Mouse (Mus musculus) MEL (cell line): ENCODE results near the gene Zfp366. TPM values are rescaled to one million over a fixed set of nuclear protein-coding genes. Genes with fewer than 3 reads are reported as not detected.

Source experiments
- DNase-seq: peaks from one replicate; pipeline ENCODE4 v3.0.0; 2011; ENCODE audit warnings: low read depth, low spot score
- H3K27ac ChIP-seq: 2 replicates; pipeline ENCODE4 v1.5.1; 2012; ENCODE audit warnings: low read depth, mild to moderate bottlenecking, control low read depth, low read length, moderate library complexity; ENCODE audit not compliant: control insufficient read depth
- H3K27me3 ChIP-seq, 2 experiments: fragments of 150-350 bp in 1 of 2; sonication (generic) in 1 of 2; 2 replicates each; pipeline ENCODE4 v1.6.1; 2012; ENCODE audit warnings: low read length in 2 of 2, mild to moderate bottlenecking in 2 of 2, improper control_type of control experiment in 1 of 2, moderate library complexity in 1 of 2; ENCODE audit not compliant: insufficient read depth in 2 of 2, control insufficient read depth in 1 of 2
- H3K36me3 ChIP-seq, 2 experiments: 2 replicates each; pipeline ENCODE4 v1.6.1; 2012 to 2014; ENCODE audit warnings: low read length in 2 of 2, improper control_type of control experiment in 1 of 2, inconsistent platforms in 1 of 2, mild to moderate bottlenecking in 1 of 2; ENCODE audit not compliant: insufficient read depth in 2 of 2, control insufficient read depth in 1 of 2
- H3K4me1 ChIP-seq, 2 experiments: fragments of 150-350 bp in 1 of 2; sonication (generic) in 1 of 2; 2 replicates each; pipeline ENCODE4 v1.6.1; 2012; ENCODE audit warnings: low read length in 2 of 2, improper control_type of control experiment in 1 of 2, mild to moderate bottlenecking in 1 of 2; ENCODE audit not compliant: insufficient read depth in 2 of 2, control insufficient read depth in 1 of 2
- H3K4me3 ChIP-seq, 2 experiments: fragments of 150-350 bp in 1 of 2; sonication (generic) in 1 of 2; 2 replicates each; pipeline ENCODE4 v1.5.1; 2012; ENCODE audit warnings: low read depth in 2 of 2, low read length in 2 of 2, mild to moderate bottlenecking in 2 of 2, moderate library complexity in 2 of 2, control low read depth in 1 of 2, improper control_type of control experiment in 1 of 2; ENCODE audit not compliant: control insufficient read depth in 1 of 2, insufficient read depth in 1 of 2
- H3K79me2 ChIP-seq: 2 replicates; pipeline ENCODE4 v1.6.1; 2012; ENCODE audit warnings: mild to moderate bottlenecking, low read length, moderate library complexity; ENCODE audit not compliant: control insufficient read depth, poor library complexity, insufficient read depth
- H3K9ac ChIP-seq: 2 replicates; pipeline ENCODE4 v1.6.1; 2012; ENCODE audit warnings: low read depth, mild to moderate bottlenecking, control low read depth, low read length, moderate library complexity; ENCODE audit not compliant: control insufficient read depth, poor library complexity, severe bottlenecking
- H3K9me3 ChIP-seq: fragments of 150-350 bp; sonication (generic); replicated peaks from 2 replicates; pipeline ENCODE4 v1.6.1; 2012; ENCODE audit warnings: mild to moderate bottlenecking, low read length, improper control_type of control experiment, moderate library complexity; ENCODE audit not compliant: insufficient read depth
- BHLHE40 ChIP-seq: IDR thresholded peaks from 2 replicates; pipeline ENCODE4 v1.6.1; 2012; ENCODE audit warnings: low read depth, mild to moderate bottlenecking, inconsistent platforms, low read length, improper control_type of control experiment, borderline replicate concordance
- CHD1 ChIP-seq: IDR thresholded peaks from 2 replicates; pipeline ENCODE4 v1.6.1; 2012; ENCODE audit warnings: low read depth, mild to moderate bottlenecking, inconsistent platforms, low read length, improper control_type of control experiment
- CHD2 ChIP-seq: IDR thresholded peaks from 2 replicates; pipeline ENCODE4 v1.6.1; 2011; ENCODE audit warnings: low read length, improper control_type of control experiment
- CTCF ChIP-seq, 3 experiments: IDR thresholded peaks in 2 of 3; conservative IDR thresholded peaks in 1 of 3; 2 replicates each; pipeline ENCODE4 v1.5.1; 2011 to 2012; ENCODE audit warnings: low read length in 3 of 3, low read depth in 2 of 3, mild to moderate bottlenecking in 2 of 3, improper control_type of control experiment in 1 of 3, inconsistent platforms in 1 of 3, mixed read lengths in 1 of 3, moderate library complexity in 1 of 3; ENCODE audit not compliant: control insufficient read depth in 1 of 3, insufficient read depth in 1 of 3, poor library complexity in 1 of 3, severe bottlenecking in 1 of 3
- E2F4 ChIP-seq: IDR thresholded peaks from 2 replicates; pipeline ENCODE4 v1.6.1; 2011; ENCODE audit warnings: low read depth, low read length, improper control_type of control experiment, borderline replicate concordance
- EP300 ChIP-seq, 2 experiments: IDR thresholded peaks; 2 replicates each; pipeline ENCODE4 v1.6.1; 2011; ENCODE audit warnings: improper control_type of control experiment in 2 of 2, low read length in 2 of 2, low read depth in 1 of 2, mild to moderate bottlenecking in 1 of 2
- ETS1 ChIP-seq: IDR thresholded peaks from 2 replicates; pipeline ENCODE4 v1.6.1; 2012; ENCODE audit warnings: low read depth, mild to moderate bottlenecking, inconsistent platforms, low read length, improper control_type of control experiment, moderate library complexity
- GABPA ChIP-seq: IDR thresholded peaks from 2 replicates; pipeline ENCODE4 v1.6.1; 2012; ENCODE audit warnings: low read depth, mild to moderate bottlenecking, inconsistent platforms, low read length, improper control_type of control experiment, moderate library complexity
- JUND ChIP-seq: IDR thresholded peaks from 2 replicates; pipeline ENCODE4 v1.6.1; 2011; ENCODE audit warnings: low read depth, mild to moderate bottlenecking, improper control_type of control experiment, low read length
- MAFK ChIP-seq: IDR thresholded peaks from 2 replicates; pipeline ENCODE4 v1.6.1; 2011; ENCODE audit warnings: low read depth, mild to moderate bottlenecking, low read length, improper control_type of control experiment, borderline replicate concordance
- MEF2A ChIP-seq: IDR thresholded peaks from 2 replicates; pipeline ENCODE4 v1.6.1; 2014; ENCODE audit warnings: low read depth, mild to moderate bottlenecking, inconsistent platforms, low read length, improper control_type of control experiment; ENCODE audit not compliant: poor library complexity, insufficient replicate concordance, severe bottlenecking; ENCODE audit errors: extremely low read depth
- MYB ChIP-seq: IDR thresholded peaks from 2 replicates; pipeline ENCODE4 v1.6.1; 2011; ENCODE audit warnings: mild to moderate bottlenecking, low read depth, low read length, improper control_type of control experiment
- MYC ChIP-seq: IDR thresholded peaks from 2 replicates; pipeline ENCODE4 v1.6.1; 2011; ENCODE audit warnings: low read depth, mild to moderate bottlenecking, low read length, improper control_type of control experiment, moderate library complexity
- NRF1 ChIP-seq: IDR thresholded peaks from 2 replicates; pipeline ENCODE4 v1.6.1; 2014; ENCODE audit warnings: low read depth, mild to moderate bottlenecking, inconsistent platforms, low read length, improper control_type of control experiment, moderate library complexity; ENCODE audit not compliant: poor library complexity, insufficient read depth, severe bottlenecking
- POLR2A ChIP-seq, 2 experiments: IDR thresholded peaks; 2 replicates each; pipeline ENCODE4 v1.6.1; 2011 to 2012; ENCODE audit warnings: low read length in 2 of 2, mild to moderate bottlenecking in 2 of 2, control low read depth in 1 of 2, improper control_type of control experiment in 1 of 2, low read depth in 1 of 2, moderate library complexity in 1 of 2; ENCODE audit not compliant: control insufficient read depth in 1 of 2, insufficient read depth in 1 of 2, poor library complexity in 1 of 2
- POLR2AphosphoS2 ChIP-seq: IDR thresholded peaks from 2 replicates; pipeline ENCODE4 v1.6.1; 2011; ENCODE audit warnings: low read length, improper control_type of control experiment
- RAD21 ChIP-seq: IDR thresholded peaks from 2 replicates; pipeline ENCODE4 v1.6.1; 2011; ENCODE audit warnings: mild to moderate bottlenecking, low read depth, low read length, improper control_type of control experiment
- SIN3A ChIP-seq: IDR thresholded peaks from 2 replicates; pipeline ENCODE4 v1.6.1; 2012; ENCODE audit warnings: low read length, improper control_type of control experiment, inconsistent platforms
- SMC3 ChIP-seq: IDR thresholded peaks from 2 replicates; pipeline ENCODE4 v1.6.1; 2011; ENCODE audit warnings: low read depth, low read length, improper control_type of control experiment
- TAL1 ChIP-seq: IDR thresholded peaks from 2 replicates; pipeline ENCODE4 v1.6.1; 2012; ENCODE audit warnings: mild to moderate bottlenecking, inconsistent platforms, low read length, moderate library complexity, mixed read lengths
- USF2 ChIP-seq, 2 experiments: IDR thresholded peaks; 2 replicates each; pipeline ENCODE4 v1.6.1; 2011 to 2012; ENCODE audit warnings: improper control_type of control experiment in 2 of 2, low read length in 2 of 2, borderline replicate concordance in 1 of 2, inconsistent platforms in 1 of 2, low read depth in 1 of 2, mild to moderate bottlenecking in 1 of 2; ENCODE audit not compliant: insufficient read depth in 1 of 2
- ZC3H11A ChIP-seq: IDR thresholded peaks from 2 replicates; pipeline ENCODE4 v1.6.1; 2012; ENCODE audit warnings: low read depth, mild to moderate bottlenecking, inconsistent platforms, low read length, improper control_type of control experiment
- ZKSCAN1 ChIP-seq: IDR thresholded peaks from 2 replicates; pipeline ENCODE4 v1.6.1; 2012; ENCODE audit warnings: low read depth, mild to moderate bottlenecking, inconsistent platforms, low read length, improper control_type of control experiment, moderate library complexity
- ZMIZ1 ChIP-seq: IDR thresholded peaks from 2 replicates; pipeline ENCODE4 v1.6.1; 2012; ENCODE audit warnings: low read depth, mild to moderate bottlenecking, inconsistent platforms, low read length, improper control_type of control experiment, moderate library complexity
- ZNF384 ChIP-seq: IDR thresholded peaks from 2 replicates; pipeline ENCODE4 v1.6.1; 2012; ENCODE audit warnings: low read depth, mild to moderate bottlenecking, inconsistent platforms, low read length, improper control_type of control experiment
- polyA plus RNA-seq, 2 experiments: library from polyadenylated mRNA; stranded (reverse) in 1 of 2; unstranded in 1 of 2; fragments of >175 nt in 1 of 2; fragments of >200 nt in 1 of 2; gene quantifications; 2 replicates each; pipeline versions ENCODE4 v1.2.1 to v1.2.4; 2012; ENCODE audit warnings: low replicate concordance in 2 of 2, low read depth in 1 of 2; ENCODE audit not compliant: insufficient read length in 2 of 2, insufficient read depth in 1 of 2, missing spikeins in 1 of 2
- total RNA-seq: library from RNA; depleted of rRNA; stranded (reverse); fragments of 300-350 nt; gene quantifications from 2 replicates; pipeline ENCODE4 v1.2.3, GENCODE M21; 2012

Gene Zfp366
- total and polyA plus RNA-seq, 3 experiments = not detected

DNA sequence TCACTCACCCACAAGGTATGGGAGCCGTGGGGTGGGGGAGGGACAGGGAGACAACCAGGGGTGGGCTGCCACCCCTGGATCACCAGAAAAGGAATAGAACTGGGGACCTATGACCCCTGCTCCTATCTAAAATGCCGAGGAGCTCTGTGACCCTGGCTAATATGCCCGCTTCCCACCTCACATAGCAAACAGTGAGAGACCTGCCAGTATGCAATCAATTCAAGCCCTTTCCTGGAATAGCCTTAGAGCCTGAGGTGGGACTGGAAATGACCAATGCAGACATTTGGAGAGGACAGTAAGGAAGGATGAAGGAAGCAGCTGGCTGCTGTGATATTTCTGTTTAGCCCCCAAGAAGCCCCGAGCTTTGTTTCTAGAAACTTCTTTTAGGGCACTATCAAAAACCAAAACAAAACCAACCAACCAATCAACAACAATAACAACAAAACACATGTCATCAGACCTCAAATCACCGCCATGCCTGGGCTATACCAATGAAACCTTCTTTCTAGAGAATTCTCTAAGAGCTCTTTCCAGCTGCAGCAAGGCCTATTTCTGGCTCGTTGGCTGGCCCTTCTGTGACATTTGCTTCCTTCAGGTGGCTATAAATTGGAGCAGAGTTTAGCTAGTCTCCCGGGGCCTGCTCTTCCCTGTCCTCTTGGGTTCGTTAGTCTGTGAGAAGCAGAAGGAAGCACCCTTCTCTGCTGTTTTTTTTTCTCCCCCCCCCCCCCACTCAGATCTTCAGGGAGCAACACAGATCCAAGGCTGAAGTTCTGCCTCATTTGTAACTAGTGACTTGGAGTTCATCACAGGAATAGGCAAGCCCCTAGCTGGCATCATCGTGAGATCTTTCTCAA, 45.2 kb downstream of the Zfp366 start:
- no peak for DNase-seq
- TF ChIP-seq POLR2A (IDR thresholded peaks at IDR 0.05; ENCODE audit: control insufficient read depth in 1 of 2, insufficient read depth in 1 of 2, low read depth in 1 of 2, low read length in 2 of 2, poor library complexity in 1 of 2) (no peak), SMC3 (no peak), SIN3A (no peak), JUND (no peak), BHLHE40 (no peak), E2F4 (no peak), MAFK (no peak), ETS1 (no peak), EP300 (IDR thresholded peaks at IDR 0.05; ENCODE audit: low read depth in 1 of 2, low read length in 2 of 2) (no peak), MEF2A (no peak), TAL1 (no peak), CTCF (IDR thresholded peaks at IDR 0.05 in 2 of 3, conservative IDR thresholded peaks at IDR 0.05 in 1 of 3; ENCODE audit: control insufficient read depth in 1 of 3, insufficient read depth in 1 of 3, low read depth in 2 of 3, low read length in 3 of 3, poor library complexity in 1 of 3, severe bottlenecking in 1 of 3) (no peak)
- H3K79me2 ChIP-seq = no peaks in the 10 kb centered on the region
- H3K27ac ChIP-seq = no peak overlapping the region
- H3K9me3 ChIP-seq = no peaks in the 10 kb centered on the region
- H3K4me1 ChIP-seq = no peaks in the 10 kb centered on the region
- no peak overlapping the region for H3K9ac ChIP-seq
- H3K4me3 ChIP-seq = no peak overlapping the region
- H3K36me3 ChIP-seq = no peaks in the 10 kb centered on the region
- H3K27me3 ChIP-seq = no peaks in the 10 kb centered on the region

DNA sequence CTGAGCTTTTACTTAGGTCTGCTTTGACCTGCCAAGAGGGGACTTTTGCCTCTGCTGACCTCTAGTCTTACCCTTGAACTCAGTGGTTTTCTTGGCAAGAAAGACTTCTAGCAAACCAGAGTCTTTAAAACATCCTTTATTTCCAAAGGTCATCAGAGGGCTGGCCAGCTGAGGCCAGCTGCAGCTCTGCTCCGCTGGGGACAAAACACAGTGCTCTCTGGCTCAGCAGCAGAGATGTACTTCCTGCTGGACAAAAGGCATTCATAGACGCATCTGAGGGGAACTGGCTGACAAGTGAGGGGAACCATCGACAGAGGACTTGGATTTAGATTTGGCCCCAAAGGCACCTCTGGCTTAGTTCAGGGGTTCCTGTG, 45.9 kb downstream of the Zfp366 start:
- DNase-seq = no peak
- Histone ChIP-seq H3K9me3 (no peaks in the 10 kb centered on the region), H3K9ac (no peak overlapping the region), H3K79me2 (no peaks in the 10 kb centered on the region), H3K4me1 (no peaks in the 10 kb centered on the region), H3K36me3 (no peaks in the 10 kb centered on the region), H3K27me3 (no peaks in the 10 kb centered on the region), H3K27ac (no peak overlapping the region), H3K4me3 (no peak overlapping the region)
- TF ChIP-seq SMC3 (no peak), MEF2A (no peak), USF2 (IDR thresholded peaks at IDR 0.05; ENCODE audit: borderline replicate concordance in 1 of 2, insufficient read depth in 1 of 2, low read depth in 1 of 2, low read length in 2 of 2) (no peak), CHD1 (no peak), NRF1 (no peak), CHD2 (no peak), ZNF384 (no peak), ZC3H11A (no peak), POLR2A (IDR thresholded peaks at IDR 0.05; ENCODE audit: control insufficient read depth in 1 of 2, insufficient read depth in 1 of 2, low read depth in 1 of 2, low read length in 2 of 2, poor library complexity in 1 of 2) (no peak), RAD21 (no peak), POLR2AphosphoS2 (no peak), SIN3A (no peak), ZKSCAN1 (no peak), MYB (no peak), MYC (no peak), E2F4 (no peak), ZMIZ1 (no peak), GABPA (no peak)
